Mouse (Mus musculus) brain, embryonic 14.5 days (tissue): ENCODE measurements around the gene Camta1.
A peak's percentile ranks its signal among the peaks of the same experiment; 100 is the strongest.

Experiments
- CTCF ChIP-seq: fragments of 200-500 bp; IDR thresholded peaks from 2 replicates; pipeline ENCODE4 v1.5.1; 2012; ENCODE audit warnings: inconsistent platforms, mild to moderate bottlenecking, moderate library complexity, borderline replicate concordance; ENCODE audit not compliant: insufficient read depth, insufficient read length; ENCODE audit errors: extremely low read depth
- POLR2A ChIP-seq: fragments of 200-500 bp; IDR thresholded peaks from 2 replicates; pipeline ENCODE4 v1.6.1; 2012; ENCODE audit warnings: mild to moderate bottlenecking, inconsistent platforms, borderline replicate concordance; ENCODE audit not compliant: poor library complexity, insufficient read depth, insufficient read length, severe bottlenecking; ENCODE audit errors: extremely low read depth

- TF ChIP-seq POLR2A (no peak), CTCF (peak; percentile 77)
These were observed 960.0 kb downstream of the Camta1 start for GRCm38 (mm10) chr4:150901651-150902050.
